Mouse (Mus musculus) embryonic facial prominence, embryonic 14.5 days (tissue): Measurements from ENCODE around the gene Wapl. TPM values are rescaled to one million over a fixed set of nuclear protein-coding genes. Genes with fewer than 3 reads are reported as not detected.

Experiments
- ATAC-seq: fragments of 200-750 bp; cut with Nextera tagmentation; 2 replicates; pipeline ENCODE4 v1.8.0; 2017; ENCODE audit warnings: low read depth, moderate number of reproducible peaks, moderate TSS enrichment
- DNase-seq: peaks from one replicate; pipeline ENCODE4 v3.0.0-alpha.2; 2015; ENCODE audit warnings: low spot score
- H3K27ac ChIP-seq: fragments of 300-500 bp; sonication (generic); replicated peaks from 2 replicates; pipeline ENCODE4 v1.5.1; 2014; ENCODE audit warnings: low read depth, mild to moderate bottlenecking, low read length, moderate library complexity
- H3K27me3 ChIP-seq: fragments of 300-500 bp; sonication (generic); replicated peaks from 2 replicates; pipeline ENCODE4 v1.6.1; 2014; ENCODE audit warnings: low read length; ENCODE audit not compliant: control insufficient read depth, insufficient read depth
- H3K36me3 ChIP-seq: fragments of 300-500 bp; sonication (generic); 2 replicates; pipeline ENCODE4 v1.6.1; 2014; ENCODE audit warnings: low read length, mixed read lengths; ENCODE audit not compliant: control insufficient read depth, insufficient read depth
- H3K4me1 ChIP-seq: fragments of 300-500 bp; sonication (generic); 2 replicates; pipeline ENCODE4 v1.6.1; 2014; ENCODE audit warnings: antibody characterized with exemption, low read length; ENCODE audit not compliant: control insufficient read depth, insufficient read depth
- H3K4me2 ChIP-seq: fragments of 300-500 bp; sonication (generic); 2 replicates; pipeline ENCODE4 v1.6.1; 2014; ENCODE audit warnings: low read depth, mild to moderate bottlenecking, low read length, moderate library complexity, mixed read lengths
- H3K4me3 ChIP-seq: fragments of 300-500 bp; sonication (generic); 2 replicates; pipeline ENCODE4 v1.5.1; 2014; ENCODE audit warnings: low read depth, mild to moderate bottlenecking, low read length
- H3K9ac ChIP-seq: fragments of 300-500 bp; sonication (generic); 2 replicates; pipeline ENCODE4 v1.6.1; 2014; ENCODE audit warnings: low read depth, mild to moderate bottlenecking, low read length, moderate library complexity, mixed read lengths
- H3K9me3 ChIP-seq: fragments of 300-500 bp; sonication (generic); 2 replicates; pipeline ENCODE4 v1.6.1; 2016; ENCODE audit warnings: low read length; ENCODE audit not compliant: control insufficient read depth
- WGBS: fragments of 180-500 bp; shearing (Covaris S2); extraction: QIAGEN DNeasy Blood & Tissue Kit; methylation state at CpG from one replicate; pipeline ENCODE4 v1.1.7; 2014; 5-methylcytosine and 5-hydroxymethylcytosine counted together
- polyA plus RNA-seq: library from polyadenylated mRNA; unstranded; fragments of >200 nt; fragmentation: Nextera tagmentation; extraction: Ambion mirVana; gene quantifications from 2 replicates; pipeline ENCODE4 v1.2.1, GENCODE M21; 2014

Wapl gene
- polyA plus RNA-seq, 1 experiment from 2014 or later, result 26.9 TPM

GRCm38 (mm10) chr14:34660351-34660787 lies 13.4 kb upstream of the Wapl start:
- no peak overlapping the region for H3K4me2 ChIP-seq
- peaks cover 33% of the 10 kb centered on the region for H3K27me3 ChIP-seq
- 47% methylated on average over 7 of the region's 7 CpGs for WGBS
- no peak overlapping the region for H3K9ac ChIP-seq
- no peak for ATAC-seq
- H3K4me1 ChIP-seq, result peaks cover 4% of the 10 kb centered on the region; the same call in 1 of the 2 replicates
- DNase-seq, result no peak
- H3K4me3 ChIP-seq, result no peak overlapping the region
- no peak overlapping the region for H3K27ac ChIP-seq
- 0 out of 2 replicates have a peak, but pooled peaks cover 3% of the 10 kb centered on the region for H3K9me3 ChIP-seq
- H3K36me3 ChIP-seq, result no peaks in the 10 kb centered on the region

GRCm38 (mm10) chr14:34660788-34661591 lies 12.7 kb upstream of the Wapl start:
- WGBS, result 12% methylated on average over 22 of the region's 22 CpGs

GRCm38 (mm10) chr14:34661621-34662477 lies 11.9 kb upstream of the Wapl start:
- DNase-seq (peak; percentile 74), ATAC-seq (peak; percentile 72)
- Histone ChIP-seq H3K4me2 (peak overlapping the region; percentile 87), H3K36me3 (no peaks in the 10 kb centered on the region), H3K4me3 (peak overlapping the region; percentile 47), H3K9ac (peak overlapping the region; percentile 53), H3K9me3 (0 out of 2 replicates have a peak, but pooled peaks cover 3% of the 10 kb centered on the region), H3K4me1 (peaks cover 4% of the 10 kb centered on the region; the same call in 1 of the 2 replicates), H3K27ac (no peak overlapping the region), H3K27me3 (peaks cover 33% of the 10 kb centered on the region)
- 1% methylated on average over 38 of the region's 39 CpGs for WGBS

More at GRCm38 (mm10) chr14:34660788-34661591, 12.7 kb upstream of the Wapl start:
- peak overlapping the region; percentile 87 for H3K4me2 ChIP-seq
- H3K4me1 ChIP-seq, result peaks cover 4% of the 10 kb centered on the region; the same call in 1 of the 2 replicates
- H3K27ac ChIP-seq, result no peak overlapping the region
- H3K9me3 ChIP-seq, result 0 out of 2 replicates have a peak, but pooled peaks cover 3% of the 10 kb centered on the region
- H3K27me3 ChIP-seq, result peaks cover 33% of the 10 kb centered on the region
- H3K36me3 ChIP-seq, result no peaks in the 10 kb centered on the region
- peak overlapping the region; percentile 47 for H3K4me3 ChIP-seq
- DNase-seq, result no peak
- 0 out of 2 replicates have a peak overlapping the region, but pooled peaks have one; percentile 53 for H3K9ac ChIP-seq
- ATAC-seq, result no peak

- H3K9ac ChIP-seq, result peak overlapping the region; percentile 53
- H3K27ac ChIP-seq, result no peak overlapping the region
- ATAC-seq, result no peak
- no peak for DNase-seq
- peaks cover 33% of the 10 kb centered on the region for H3K27me3 ChIP-seq
- WGBS, result 3% methylated on average over 4 of the region's 4 CpGs
- H3K4me2 ChIP-seq, result peak overlapping the region; percentile 87
- H3K4me1 ChIP-seq, result peaks cover 4% of the 10 kb centered on the region; the same call in 1 of the 2 replicates
- no peaks in the 10 kb centered on the region for H3K9me3 ChIP-seq
- no peaks in the 10 kb centered on the region for H3K36me3 ChIP-seq
- H3K4me3 ChIP-seq, result peak overlapping the region; percentile 47
Observed at GRCm38 (mm10) chr14:34662478-34662826, 11.3 kb upstream of the Wapl start.

GRCm38 (mm10) chr14:34663381-34663780 lies 10.3 kb upstream of the Wapl start:
- H3K27me3 ChIP-seq, result peaks cover 33% of the 10 kb centered on the region
- no peak for ATAC-seq
- no peak for DNase-seq
- H3K4me3 ChIP-seq, result no peak overlapping the region
- no peak overlapping the region for H3K4me2 ChIP-seq
- no peaks in the 10 kb centered on the region for H3K36me3 ChIP-seq
- peaks cover 4% of the 10 kb centered on the region; the same call in 1 of the 2 replicates for H3K4me1 ChIP-seq
- no peak overlapping the region for H3K9ac ChIP-seq
- no peaks in the 10 kb centered on the region for H3K9me3 ChIP-seq
- H3K27ac ChIP-seq, result no peak overlapping the region
- 74% methylated on average over 1 of the region's 1 CpGs for WGBS

GRCm38 (mm10) chr14:34669082-34669481 lies 4.6 kb upstream of the Wapl start:
- no peak overlapping the region for H3K4me2 ChIP-seq
- H3K27me3 ChIP-seq, result no peaks in the 10 kb centered on the region
- H3K36me3 ChIP-seq, result no peaks in the 10 kb centered on the region
- ATAC-seq (no peak), DNase-seq (no peak)
- WGBS, result 68% methylated on average over 3 of the region's 3 CpGs
- no peak overlapping the region for H3K27ac ChIP-seq
- no peak overlapping the region for H3K4me3 ChIP-seq
- H3K9me3 ChIP-seq, result no peaks in the 10 kb centered on the region
- peaks cover 3% of the 10 kb centered on the region; the same call in 1 of the 2 replicates for H3K4me1 ChIP-seq
- no peak overlapping the region for H3K9ac ChIP-seq

- no peak for ATAC-seq
- WGBS, result 50% methylated on average over 2 of the region's 2 CpGs
- DNase-seq, result no peak
Observed at GRCm38 (mm10) chr14:34670256-34670655, 3.5 kb upstream of the Wapl start.

GRCm38 (mm10) chr14:34674229-34674791 lies 582 bp downstream of the Wapl start:
- Histone ChIP-seq H3K27ac (peak overlapping the region; percentile 93), H3K27me3 (no peaks in the 10 kb centered on the region), H3K9me3 (no peaks in the 10 kb centered on the region), H3K36me3 (peaks cover 19% of the 10 kb centered on the region), H3K4me3 (peak overlapping the region; percentile 99), H3K9ac (peak overlapping the region; percentile 98), H3K4me2 (peak overlapping the region; percentile 79), H3K4me1 (peaks cover 7% of the 10 kb centered on the region; the same call in 1 of the 2 replicates)
- WGBS, result under 1% methylated on average over 31 of the region's 52 CpGs
- peak; percentile 30; the same call in 1 of the 2 replicates for ATAC-seq
- peak; percentile 46 for DNase-seq

More at GRCm38 (mm10) chr14:34670256-34670655, 3.5 kb upstream of the Wapl start:
- no peaks in the 10 kb centered on the region for H3K36me3 ChIP-seq
- H3K27me3 ChIP-seq, result no peaks in the 10 kb centered on the region
- no peak overlapping the region for H3K27ac ChIP-seq
- no peak overlapping the region for H3K4me3 ChIP-seq
- peaks cover 3% of the 10 kb centered on the region; the same call in 1 of the 2 replicates for H3K4me1 ChIP-seq
- H3K9me3 ChIP-seq, result no peaks in the 10 kb centered on the region
- H3K9ac ChIP-seq, result no peak overlapping the region
- no peak overlapping the region for H3K4me2 ChIP-seq
